Mouse (Mus musculus): ENCODE data around the gene Nme8. TPM values are rescaled to one million over a fixed set of nuclear protein-coding genes. Genes with fewer than 3 reads are reported as not detected.

Nme8 gene
- polyA plus RNA-seq, 1 experiment from 2014 or later: not detected

- Histone ChIP-seq H3K9me3 (no peaks in the 10 kb centered on the region), H3K27me3 (no peaks in the 10 kb centered on the region), H3K4me2 (no peak overlapping the region), H3K36me3 (no peaks in the 10 kb centered on the region), H3K27ac (no peak overlapping the region), H3K4me1 (no peaks in the 10 kb centered on the region), H3K9ac (no peak overlapping the region), H3K4me3 (no peak overlapping the region)
- no peak for ATAC-seq (ENCODE audit: borderline replicate concordance, extremely low read depth, low FRiP score, low TSS enrichment)
- WGBS: 91% methylated on average over 5 of the region's 5 CpGs
These were observed 66.6 kb downstream of the Nme8 start for GRCm38 (mm10) chr13:19630768-19631709.

GRCm38 (mm10) chr13:19626473-19626872 lies 71.1 kb downstream of the Nme8 start:
- Histone ChIP-seq H3K36me3 (no peaks in the 10 kb centered on the region), H3K27me3 (peaks cover 12% of the 10 kb centered on the region), H3K4me1 (peaks cover 12% of the 10 kb centered on the region; the same call in 1 of the 2 replicates), H3K4me2 (no peak overlapping the region), H3K27ac (no peak overlapping the region), H3K9me3 (no peaks in the 10 kb centered on the region), H3K4me3 (no peak overlapping the region), H3K9ac (no peak overlapping the region)
- WGBS: 58% methylated on average over 1 of the region's 1 CpGs
- no peak for ATAC-seq (ENCODE audit: borderline replicate concordance, extremely low read depth, low FRiP score, low TSS enrichment)

- Histone ChIP-seq H3K4me1 (peaks cover 12% of the 10 kb centered on the region; the same call in 1 of the 2 replicates), H3K36me3 (no peaks in the 10 kb centered on the region), H3K4me3 (no peak overlapping the region), H3K4me2 (no peak overlapping the region), H3K9ac (no peak overlapping the region), H3K9me3 (no peaks in the 10 kb centered on the region), H3K27me3 (peaks cover 12% of the 10 kb centered on the region), H3K27ac (no peak overlapping the region)
- 76% methylated on average over 11 of the region's 11 CpGs for WGBS
- ATAC-seq (ENCODE audit: borderline replicate concordance, extremely low read depth, low FRiP score, low TSS enrichment): no peak
These were observed 72.8 kb downstream of the Nme8 start for GRCm38 (mm10) chr13:19624632-19625320.

GRCm38 (mm10) chr13:19623228-19623905 lies 74.2 kb downstream of the Nme8 start:
- Histone ChIP-seq H3K4me3 (peak overlapping the region; percentile 48), H3K4me1 (peaks cover 12% of the 10 kb centered on the region; the same call in 1 of the 2 replicates), H3K9ac (peak overlapping the region; percentile 39), H3K9me3 (no peaks in the 10 kb centered on the region), H3K4me2 (peak overlapping the region; percentile 92), H3K36me3 (no peaks in the 10 kb centered on the region), H3K27me3 (peaks cover 12% of the 10 kb centered on the region), H3K27ac (no peak overlapping the region)
- 18% methylated on average over 30 of the region's 30 CpGs for WGBS
- ATAC-seq (ENCODE audit: borderline replicate concordance, extremely low read depth, low FRiP score, low TSS enrichment): no peak

GRCm38 (mm10) chr13:19622573-19623227 lies 74.9 kb downstream of the Nme8 start, which contains the start of gene Sfrp4:
TSS of gene Sfrp4 (plus strand) at chr13:19623104.
- ATAC-seq (ENCODE audit: borderline replicate concordance, extremely low read depth, low FRiP score, low TSS enrichment): peak; percentile 77
- H3K9ac ChIP-seq: peak within 1 kb of the TSS; percentile 39

GRCm38 (mm10) chr13:19619216-19619927 lies 78.2 kb downstream of the Nme8 start, which contains the start of gene Epdr1:
TSS of gene Epdr1 (minus strand) at chr13:19619927.
- no peak within 1 kb of the TSS for H3K27ac ChIP-seq
- 1% methylated on average over 46 of the region's 46 CpGs for WGBS
- peak; percentile 80 for ATAC-seq (ENCODE audit: borderline replicate concordance, extremely low read depth, low FRiP score, low TSS enrichment)
- H3K4me3 ChIP-seq: peak within 1 kb of the TSS; percentile 67
- H3K4me1 ChIP-seq: peaks cover 12% of the 10 kb centered on the region; the same call in 1 of the 2 replicates
- H3K36me3 ChIP-seq: no peaks in the 10 kb centered on the region
- peak within 1 kb of the TSS; percentile 98 for H3K4me2 ChIP-seq
- no peaks in the 10 kb centered on the region for H3K9me3 ChIP-seq
- H3K9ac ChIP-seq: peak within 1 kb of the TSS; percentile 82
- peaks cover 9% of the 10 kb centered on the region; the same call in 1 of the 2 replicates for H3K27me3 ChIP-seq

More at GRCm38 (mm10) chr13:19622573-19623227, 74.9 kb downstream of the Nme8 start, which contains the start of gene Sfrp4:
- Histone ChIP-seq H3K36me3 (no peaks in the 10 kb centered on the region), H3K4me2 (peak within 1 kb of the TSS; percentile 92), H3K4me3 (peak within 1 kb of the TSS; percentile 48), H3K27me3 (peaks cover 12% of the 10 kb centered on the region), H3K27ac (no peak within 1 kb of the TSS), H3K9me3 (no peaks in the 10 kb centered on the region), H3K4me1 (peaks cover 12% of the 10 kb centered on the region; the same call in 1 of the 2 replicates)
- 4% methylated on average over 25 of the region's 25 CpGs for WGBS

GRCm38 (mm10) chr13:19618841-19619215 lies 78.8 kb downstream of the Nme8 start:
- peak overlapping the region; percentile 98 for H3K4me2 ChIP-seq
- H3K4me1 ChIP-seq: peaks cover 12% of the 10 kb centered on the region; the same call in 1 of the 2 replicates
- H3K27me3 ChIP-seq: peaks cover 7% of the 10 kb centered on the region; the same call in 1 of the 2 replicates
- WGBS: 10% methylated on average over 5 of the region's 5 CpGs
- peak; percentile 35; the same call in 1 of the 2 replicates for ATAC-seq (ENCODE audit: borderline replicate concordance, extremely low read depth, low FRiP score, low TSS enrichment)
- peak overlapping the region; percentile 82 for H3K9ac ChIP-seq
- peak overlapping the region; percentile 67 for H3K4me3 ChIP-seq
- H3K9me3 ChIP-seq: no peaks in the 10 kb centered on the region
- H3K36me3 ChIP-seq: no peaks in the 10 kb centered on the region
- no peak overlapping the region for H3K27ac ChIP-seq

- Histone ChIP-seq H3K9ac (no peak overlapping the region), H3K4me2 (no peak overlapping the region), H3K4me1 (peaks cover 7% of the 10 kb centered on the region; the same call in 1 of the 2 replicates), H3K9me3 (no peaks in the 10 kb centered on the region), H3K4me3 (no peak overlapping the region), H3K27me3 (no peaks in the 10 kb centered on the region; the same call in 1 of the 2 replicates), H3K36me3 (no peaks in the 10 kb centered on the region), H3K27ac (no peak overlapping the region)
- ATAC-seq (ENCODE audit: borderline replicate concordance, extremely low read depth, low FRiP score, low TSS enrichment): no peak
- WGBS: 90% methylated on average over 4 of the region's 4 CpGs
These were observed 79.5 kb downstream of the Nme8 start for GRCm38 (mm10) chr13:19618081-19618480.

- no peak overlapping the region for H3K4me2 ChIP-seq
- H3K27me3 ChIP-seq: no peaks in the 10 kb centered on the region
- no peak for ATAC-seq (ENCODE audit: borderline replicate concordance, extremely low read depth, low FRiP score, low TSS enrichment)
- no peak overlapping the region for H3K4me3 ChIP-seq
- no peak overlapping the region for H3K27ac ChIP-seq
- no peaks in the 10 kb centered on the region for H3K4me1 ChIP-seq
- no peaks in the 10 kb centered on the region for H3K9me3 ChIP-seq
- no peaks in the 10 kb centered on the region for H3K36me3 ChIP-seq
- WGBS: 76% methylated on average over 1 of the region's 1 CpGs
- H3K9ac ChIP-seq: no peak overlapping the region
These were observed 83.3 kb downstream of the Nme8 start for GRCm38 (mm10) chr13:19614311-19614710.

- 93% methylated on average over 1 of the region's 1 CpGs for WGBS
- H3K9ac ChIP-seq: no peak overlapping the region
- no peaks in the 10 kb centered on the region for H3K36me3 ChIP-seq
- no peak overlapping the region for H3K4me3 ChIP-seq
- H3K4me1 ChIP-seq: no peaks in the 10 kb centered on the region
- no peaks in the 10 kb centered on the region for H3K27me3 ChIP-seq
- H3K27ac ChIP-seq: no peak overlapping the region
- H3K9me3 ChIP-seq: no peaks in the 10 kb centered on the region
- no peak for ATAC-seq (ENCODE audit: borderline replicate concordance, extremely low read depth, low FRiP score, low TSS enrichment)
- no peak overlapping the region for H3K4me2 ChIP-seq
These were observed 84.2 kb downstream of the Nme8 start for GRCm38 (mm10) chr13:19613426-19613825.
